Mouse (Mus musculus) midbrain, postnatal 0 days (tissue): ENCODE data around the gene Agbl4. TPM values are rescaled to one million over a fixed set of nuclear protein-coding genes. Genes with fewer than 3 reads are reported as not detected.

Experiments used
- ATAC-seq: fragments of 200-750 bp; cut with Nextera tagmentation; 2 replicates; pipeline ENCODE4 v1.8.0; 2017; ENCODE audit warnings: moderate number of reproducible peaks, mild to moderate bottlenecking, moderate TSS enrichment, moderate library complexity; ENCODE audit not compliant: low FRiP score
- DNase-seq: peaks from one replicate; pipeline ENCODE4 v3.0.0-alpha.2; 2015; ENCODE audit warnings: low spot score
- H3K27ac ChIP-seq: fragments of 300-500 bp; sonication (generic); 2 replicates; pipeline ENCODE4 v1.5.1; 2014; ENCODE audit warnings: low read depth, mild to moderate bottlenecking, low read length, mixed read lengths
- H3K27me3 ChIP-seq: fragments of 300-500 bp; sonication (generic); 2 replicates; pipeline ENCODE4 v1.6.1; 2014; ENCODE audit warnings: low read length, control low read depth, mixed read lengths; ENCODE audit not compliant: insufficient read depth
- H3K36me3 ChIP-seq: fragments of 300-500 bp; sonication (generic); 2 replicates; pipeline ENCODE4 v1.6.1; 2014; ENCODE audit warnings: low read length, control low read depth, mixed read lengths; ENCODE audit not compliant: insufficient read depth
- H3K4me1 ChIP-seq: fragments of 300-500 bp; sonication (generic); 2 replicates; pipeline ENCODE4 v1.6.1; 2014; ENCODE audit warnings: mild to moderate bottlenecking, control low read depth, antibody characterized with exemption, low read length, mixed read lengths; ENCODE audit not compliant: insufficient read depth
- H3K4me2 ChIP-seq: fragments of 300-500 bp; sonication (generic); 2 replicates; pipeline ENCODE4 v1.6.1; 2014; ENCODE audit warnings: low read depth, mild to moderate bottlenecking, low read length, mixed read lengths; ENCODE audit not compliant: poor library complexity, severe bottlenecking
- H3K4me3 ChIP-seq: fragments of 300-500 bp; sonication (generic); 2 replicates; pipeline ENCODE4 v1.5.1; 2014; ENCODE audit warnings: low read depth, mild to moderate bottlenecking, low read length, moderate library complexity
- H3K9ac ChIP-seq: fragments of 300-500 bp; sonication (generic); replicated peaks from 2 replicates; pipeline ENCODE4 v1.6.1; 2014; ENCODE audit warnings: mild to moderate bottlenecking, low read length, moderate library complexity, mixed read lengths; ENCODE audit not compliant: poor library complexity, severe bottlenecking
- H3K9me3 ChIP-seq: fragments of 300-500 bp; sonication (generic); 2 replicates; pipeline ENCODE4 v1.6.1; 2016; ENCODE audit warnings: low read length, control low read depth
- CTCF ChIP-seq: IDR thresholded peaks from 2 replicates; pipeline ENCODE4 v1.5.1; 2016; ENCODE audit warnings: antibody characterized with exemption, mild to moderate bottlenecking
- WGBS: fragments of 180-500 bp; shearing (Covaris S2); extraction: QIAGEN DNeasy Blood & Tissue Kit; methylation state at CpG from one replicate; pipeline ENCODE4 v1.1.7; 2014; 5-methylcytosine and 5-hydroxymethylcytosine counted together
- polyA plus RNA-seq: library from polyadenylated mRNA; unstranded; fragments of >200 nt; fragmentation: Nextera tagmentation; extraction: Ambion mirVana; gene quantifications from 2 replicates; pipeline ENCODE4 v1.2.1, GENCODE M21; 2015
- total RNA-seq: library from RNA; depleted of rRNA; stranded (reverse); fragments of >200 nt; gene quantifications from 2 replicates; pipeline ENCODE4 v1.2.3, GENCODE M21; 2014

Gene Agbl4
- total and polyA plus RNA-seq, 2 experiments from 2014 or later, result 5.0 to 9.2 TPM

DNA sequence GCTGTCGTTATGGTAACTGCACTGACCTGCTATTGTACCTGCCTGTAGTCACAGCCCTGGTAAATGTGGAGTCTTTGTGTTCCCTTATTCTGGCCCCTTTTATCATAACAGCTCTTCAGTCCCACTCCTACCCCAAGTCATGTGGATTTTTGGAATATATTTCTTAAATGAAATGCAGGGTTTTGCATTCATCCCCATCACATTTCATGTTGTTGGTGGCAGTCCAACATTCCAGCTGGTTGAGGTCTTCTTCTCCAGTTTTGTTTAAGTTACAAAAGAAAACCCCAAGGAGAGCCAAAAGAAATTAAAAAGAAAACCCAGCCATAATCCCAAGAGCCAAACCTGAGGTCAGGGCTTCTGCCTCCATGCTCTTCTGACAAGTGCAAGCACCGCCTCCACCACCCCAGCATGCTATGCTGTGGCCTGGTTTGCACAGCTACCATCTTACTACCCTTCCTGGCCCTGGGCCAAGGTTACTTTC is 1069.9 kb downstream of the Agbl4 start:
- DNase-seq (no peak), ATAC-seq (no peak)
- Histone ChIP-seq H3K36me3 (no peaks in the 10 kb centered on the region), H3K4me3 (no peak overlapping the region), H3K9ac (no peak overlapping the region), H3K4me2 (no peak overlapping the region), H3K9me3 (no peaks in the 10 kb centered on the region), H3K27me3 (no peaks in the 10 kb centered on the region), H3K4me1 (no peaks in the 10 kb centered on the region), H3K27ac (no peak overlapping the region)
- 66% methylated on average over 2 of the region's 2 CpGs for WGBS
- TF ChIP-seq CTCF, result no peak

DNA sequence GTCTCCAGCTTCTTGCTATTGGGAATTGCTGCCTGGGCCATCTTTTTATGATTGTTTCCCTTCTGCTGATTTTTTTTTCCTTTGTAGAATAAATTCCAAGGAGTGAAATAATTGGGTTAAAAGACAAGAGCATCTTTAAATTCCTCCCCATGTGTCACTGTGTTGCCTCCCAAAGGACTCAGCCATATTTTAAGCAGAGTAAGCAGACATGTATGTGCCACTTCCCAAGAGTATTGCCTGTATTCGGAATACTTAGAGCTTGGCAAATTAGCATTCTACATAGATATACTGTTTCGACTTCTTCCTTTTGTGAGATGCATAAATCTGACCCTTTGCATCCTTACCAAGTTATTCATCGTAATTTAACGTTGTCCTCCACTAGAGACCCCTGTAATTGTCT is 1070.3 kb downstream of the Agbl4 start:
- no peak for ATAC-seq
- TF ChIP-seq CTCF, result no peak
- no peaks in the 10 kb centered on the region for H3K9me3 ChIP-seq
- H3K27ac ChIP-seq, result no peak overlapping the region
- H3K27me3 ChIP-seq, result no peaks in the 10 kb centered on the region
- no peak overlapping the region for H3K4me2 ChIP-seq
- H3K9ac ChIP-seq, result no peak overlapping the region
- 73% methylated on average over 4 of the region's 4 CpGs for WGBS
- no peak overlapping the region for H3K4me3 ChIP-seq
- no peaks in the 10 kb centered on the region for H3K4me1 ChIP-seq
- no peaks in the 10 kb centered on the region for H3K36me3 ChIP-seq
- no peak for DNase-seq

DNA sequence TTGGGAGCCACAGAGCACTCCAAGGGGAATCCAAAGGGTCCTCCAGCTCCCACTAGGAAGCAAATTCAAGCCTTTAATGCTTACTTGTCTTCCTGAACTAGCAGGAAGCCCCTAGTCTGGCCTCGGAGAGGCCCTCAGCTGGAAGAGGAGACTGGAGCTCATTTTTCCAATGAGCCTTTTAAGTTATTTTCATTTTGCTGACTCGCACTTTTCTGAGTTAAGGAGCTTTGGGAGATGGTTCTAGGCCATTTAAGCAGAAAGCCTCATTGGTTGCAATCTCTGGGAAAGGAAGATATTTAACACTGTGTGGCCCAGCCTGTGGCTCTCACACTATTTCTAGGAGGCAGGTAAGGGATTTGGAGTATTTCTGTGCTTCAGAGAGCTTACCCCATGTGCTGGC is 1072.4 kb downstream of the Agbl4 start:
- no peak overlapping the region for H3K27ac ChIP-seq
- H3K4me1 ChIP-seq, result no peaks in the 10 kb centered on the region
- no peak for TF ChIP-seq CTCF
- H3K27me3 ChIP-seq, result no peaks in the 10 kb centered on the region
- DNase-seq, result no peak
- no peaks in the 10 kb centered on the region for H3K36me3 ChIP-seq
- WGBS, result 75% methylated on average over 2 of the region's 2 CpGs
- H3K4me3 ChIP-seq, result no peak overlapping the region
- H3K4me2 ChIP-seq, result no peak overlapping the region
- no peaks in the 10 kb centered on the region for H3K9me3 ChIP-seq
- ATAC-seq, result no peak
- H3K9ac ChIP-seq, result no peak overlapping the region

DNA sequence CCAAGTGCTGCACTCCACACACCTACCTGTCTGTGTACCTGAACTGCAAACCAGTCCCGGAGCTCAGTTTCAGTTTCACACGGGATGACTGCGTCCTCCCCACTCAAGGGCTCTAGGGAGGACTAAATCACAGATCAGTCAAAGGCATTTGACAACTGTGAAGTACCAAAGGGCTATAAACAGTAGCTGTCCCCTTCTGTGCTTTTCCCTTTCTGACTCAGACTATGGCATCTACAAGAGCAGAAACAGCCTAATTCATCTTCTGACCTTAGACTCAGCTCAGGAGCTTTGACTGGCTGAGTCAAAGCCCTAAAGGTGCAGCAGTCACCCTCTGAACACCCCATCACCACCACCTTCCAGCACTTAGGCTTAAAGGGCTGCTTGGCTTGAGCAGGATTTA is 1074.3 kb downstream of the Agbl4 start:
- Histone ChIP-seq H3K4me2 (no peak overlapping the region), H3K27me3 (no peaks in the 10 kb centered on the region), H3K4me1 (no peaks in the 10 kb centered on the region), H3K36me3 (no peaks in the 10 kb centered on the region), H3K27ac (no peak overlapping the region), H3K9ac (no peak overlapping the region), H3K9me3 (no peaks in the 10 kb centered on the region), H3K4me3 (no peak overlapping the region)
- WGBS, result 89% methylated on average over 3 of the region's 3 CpGs
- no peak for ATAC-seq
- DNase-seq, result no peak
- TF ChIP-seq CTCF, result no peak

DNA sequence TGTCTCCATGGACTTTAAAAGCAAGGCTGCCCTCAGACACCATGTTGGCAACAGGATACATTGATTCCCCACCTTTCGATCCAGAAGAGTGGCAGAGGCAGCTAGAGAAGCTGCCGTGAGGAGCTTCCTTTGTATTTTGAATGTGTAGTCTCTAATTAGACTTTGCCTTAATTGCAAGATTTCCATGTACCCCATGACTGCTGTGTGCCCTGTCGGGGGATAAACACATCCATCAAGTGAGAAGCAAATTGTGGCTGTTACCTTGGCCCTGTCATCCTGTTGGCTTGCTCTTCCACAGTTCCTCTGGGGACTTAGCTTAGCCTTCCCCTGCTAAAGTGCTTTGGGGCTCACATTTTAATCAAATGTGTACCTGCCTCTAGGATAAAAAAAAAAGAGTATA is 1075.0 kb downstream of the Agbl4 start:
- no peaks in the 10 kb centered on the region for H3K9me3 ChIP-seq
- no peak overlapping the region for H3K4me2 ChIP-seq
- 47% methylated on average over 3 of the region's 3 CpGs for WGBS
- H3K27ac ChIP-seq, result no peak overlapping the region
- H3K9ac ChIP-seq, result no peak overlapping the region
- no peaks in the 10 kb centered on the region for H3K4me1 ChIP-seq
- 0 out of 2 replicates have a peak, but pooled peaks cover under 1% of the 10 kb centered on the region for H3K27me3 ChIP-seq
- no peak overlapping the region for H3K4me3 ChIP-seq
- no peaks in the 10 kb centered on the region for H3K36me3 ChIP-seq
- DNase-seq (no peak), ATAC-seq (no peak)
- TF ChIP-seq CTCF, result no peak

DNA sequence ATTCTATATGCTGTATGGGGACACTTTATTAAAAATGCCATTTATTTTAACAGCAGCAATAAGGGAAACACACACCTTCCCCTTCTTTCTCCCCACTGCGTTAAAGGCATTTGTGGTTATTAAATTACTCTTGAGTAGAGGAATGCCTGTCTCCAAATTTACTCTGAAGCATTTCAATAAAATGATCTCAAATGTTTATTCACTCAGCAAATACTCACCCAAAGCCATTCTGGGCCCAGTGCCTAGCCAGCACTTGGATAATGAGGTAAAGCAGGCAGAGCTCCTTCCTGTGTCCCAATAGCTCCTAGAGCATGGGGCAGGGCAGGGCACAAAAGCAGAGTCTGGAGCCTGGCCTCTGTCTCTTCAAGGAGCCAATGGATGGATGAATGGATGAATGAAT is 1075.6 kb downstream of the Agbl4 start:
- no peaks in the 10 kb centered on the region for H3K4me1 ChIP-seq
- DNase-seq (no peak), ATAC-seq (no peak)
- no peaks in the 10 kb centered on the region for H3K36me3 ChIP-seq
- WGBS, result 36% methylated on average over 1 of the region's 1 CpGs
- no peak overlapping the region for H3K9ac ChIP-seq
- no peak overlapping the region for H3K4me3 ChIP-seq
- H3K4me2 ChIP-seq, result no peak overlapping the region
- TF ChIP-seq CTCF, result no peak
- no peaks in the 10 kb centered on the region for H3K9me3 ChIP-seq
- H3K27me3 ChIP-seq, result peaks cover 6% of the 10 kb centered on the region; the same call in 1 of the 2 replicates
- no peak overlapping the region for H3K27ac ChIP-seq
